Mouse (Mus musculus): ENCODE measurements around the gene Col13a1.

The Col13a1 gene

DNA sequence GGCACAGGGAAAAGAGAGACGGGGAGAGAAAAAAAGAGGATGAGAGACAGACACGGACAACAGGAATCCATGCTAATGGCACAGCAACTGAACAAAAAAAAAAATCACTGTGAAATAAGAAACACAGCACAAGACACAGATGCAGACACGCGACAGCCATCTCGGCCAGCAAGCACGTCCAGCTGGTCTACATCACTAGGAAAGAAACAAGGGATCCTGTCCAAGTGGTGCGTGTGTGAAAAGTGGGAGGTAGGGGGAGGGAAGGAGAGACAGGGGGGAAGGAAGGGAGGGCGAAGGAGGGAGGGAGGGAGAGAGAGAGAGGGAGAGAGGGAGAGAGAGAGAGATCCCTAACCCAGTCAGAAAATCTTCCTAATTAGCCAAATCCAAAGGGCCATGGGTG, 73.6 kb downstream of the Col13a1 start:
- no peak for DNase-seq (ENCODE audit: low read depth, low spot score)

DNA sequence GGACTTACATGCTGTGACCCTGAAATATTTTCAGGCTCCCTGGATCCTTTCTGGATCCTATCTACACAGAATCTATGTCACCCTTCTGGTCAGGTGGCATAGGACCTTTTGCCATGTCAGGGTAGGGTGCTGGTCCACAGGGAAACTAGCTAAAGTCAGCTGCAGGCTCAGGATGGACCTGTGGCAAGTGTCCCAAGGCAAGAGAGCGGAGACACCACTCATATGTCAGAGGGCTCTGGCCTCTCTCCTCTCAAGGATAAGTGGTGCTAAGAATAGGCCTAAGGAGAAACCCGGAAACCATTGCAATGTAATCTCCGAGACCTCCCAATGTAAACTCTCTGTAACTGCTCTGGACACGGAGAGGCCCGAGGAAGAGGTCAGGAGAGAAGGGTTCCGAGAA, 80.8 kb downstream of the Col13a1 start:
- no peak for DNase-seq (ENCODE audit: low read depth, low spot score)

DNA sequence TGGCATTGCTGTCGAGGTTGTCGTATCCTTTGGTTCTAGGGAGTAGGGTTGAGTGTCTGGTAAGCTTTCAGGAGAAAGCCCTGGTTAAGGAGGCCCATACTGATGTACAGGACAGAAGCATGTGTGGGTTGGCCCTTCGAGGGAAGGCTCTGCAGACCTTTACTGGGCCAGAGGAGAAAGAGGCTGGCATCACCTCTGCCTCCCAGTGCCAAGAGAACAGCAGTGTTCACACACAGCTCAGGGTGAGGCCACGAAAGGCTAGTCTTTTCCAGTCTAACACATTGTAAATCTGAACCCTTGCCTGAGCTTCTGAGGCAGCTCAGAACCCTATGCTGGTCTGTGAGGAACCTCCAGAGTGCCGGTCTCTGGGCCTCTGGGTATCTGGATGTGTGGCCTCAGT, 84.3 kb downstream of the Col13a1 start:
- no peak for DNase-seq (ENCODE audit: low read depth, low spot score)

DNA sequence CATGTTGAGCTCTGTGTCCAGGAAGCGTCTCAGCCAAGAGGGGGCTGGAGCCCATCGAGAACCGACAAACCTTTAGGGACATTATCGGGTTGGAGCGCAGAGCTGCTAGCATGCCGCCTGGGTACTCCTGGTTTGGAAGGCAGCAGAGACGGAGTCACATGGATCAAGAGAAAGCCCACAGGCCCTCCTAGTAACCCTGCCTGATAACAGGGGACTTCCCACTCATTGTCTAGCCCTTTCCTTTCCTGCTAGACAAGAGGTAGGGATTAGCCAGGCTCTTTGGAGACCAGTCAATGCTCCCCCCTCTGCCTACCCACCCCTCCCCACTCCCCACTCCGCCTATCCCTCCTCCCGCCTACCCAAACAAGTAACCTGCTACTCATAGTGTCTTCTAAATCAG, 87.8 kb downstream of the Col13a1 start:
- DNase-seq (ENCODE audit: low read depth, low spot score): peak; percentile 40

DNA sequence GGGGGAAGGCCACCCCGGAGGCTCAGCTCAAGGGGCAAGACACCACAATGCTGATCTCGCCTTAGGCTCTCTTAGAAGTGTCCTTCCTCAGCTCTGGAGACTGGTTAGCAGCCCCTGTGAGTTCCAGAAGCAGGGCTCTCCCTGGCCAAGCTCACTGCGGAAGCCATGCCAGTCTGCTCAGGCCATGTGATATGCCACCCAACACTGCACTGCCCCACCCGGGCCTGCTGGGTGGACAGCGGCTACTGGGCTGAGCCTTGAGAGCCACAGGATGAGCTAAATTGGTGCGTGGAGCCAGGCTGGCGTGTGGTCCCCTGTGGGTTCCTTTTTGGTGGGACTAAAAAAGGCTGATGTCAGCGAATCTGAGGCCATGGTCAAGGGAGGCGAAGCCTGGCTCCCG, 88.6 kb downstream of the Col13a1 start:
- no peak for DNase-seq (ENCODE audit: low read depth, low spot score)

DNA sequence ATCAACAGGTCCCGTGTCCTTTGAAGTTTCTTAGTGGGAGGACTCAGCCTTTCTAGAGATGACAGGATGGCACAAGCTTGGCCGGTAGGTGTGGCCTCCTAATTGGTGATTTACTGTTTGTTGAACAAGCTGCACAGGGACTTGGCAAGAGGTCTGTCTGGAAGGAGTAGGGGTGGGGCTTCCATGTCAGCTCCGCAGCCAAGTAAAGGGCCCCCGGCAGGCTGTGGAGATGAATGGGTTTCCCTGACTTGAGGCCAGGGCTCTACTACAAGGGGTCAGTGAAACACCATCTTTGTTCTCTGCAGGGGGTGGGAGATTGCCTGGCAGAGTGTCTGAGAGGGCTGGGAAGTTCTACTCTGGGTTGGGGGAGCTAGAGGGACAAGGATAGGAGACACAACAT, 99.5 kb downstream of the Col13a1 start:
- DNase-seq (ENCODE audit: low read depth, low spot score): peak; percentile 10

DNA sequence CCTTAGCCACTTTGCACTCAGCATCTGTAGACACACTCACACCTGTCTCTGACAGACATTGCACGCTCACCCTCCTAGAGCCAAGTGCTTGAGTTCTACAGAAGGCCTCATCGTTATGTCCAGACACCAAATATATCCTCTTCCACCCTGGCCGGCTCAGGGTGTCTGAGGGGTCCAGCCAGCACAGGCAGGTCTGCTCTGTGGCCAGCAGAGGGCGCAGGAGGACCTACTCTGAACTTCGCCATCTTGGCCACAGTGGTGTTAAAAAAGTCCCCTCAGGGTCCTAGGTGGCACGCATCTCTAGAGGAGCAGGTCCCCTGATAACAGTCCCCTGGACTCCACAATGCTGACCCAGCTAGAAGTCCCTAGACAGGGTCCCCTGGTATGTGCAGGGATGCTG, 101.1 kb downstream of the Col13a1 start:
- peak; percentile 75 for DNase-seq (ENCODE audit: low read depth, low spot score)

DNA sequence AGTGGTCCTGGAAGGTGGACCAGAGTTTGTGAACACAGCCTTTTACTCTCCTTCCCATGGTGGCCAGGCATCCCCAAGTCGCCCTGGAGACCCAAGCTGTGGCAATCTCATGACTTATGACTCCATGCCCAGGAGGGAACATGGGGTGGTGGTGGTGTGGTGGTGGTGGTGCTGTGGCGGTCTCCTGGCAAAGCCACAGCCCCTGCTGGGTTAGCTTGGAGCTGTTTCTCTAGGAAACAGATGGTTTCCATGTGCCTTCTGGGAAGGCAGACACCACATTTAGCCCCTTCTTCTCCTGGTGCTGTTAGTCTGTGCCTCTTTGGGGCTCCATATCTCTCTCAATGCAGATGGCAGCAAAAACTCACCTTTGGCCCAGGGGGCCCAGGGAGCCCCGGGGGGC, 109.1 kb downstream of the Col13a1 start:
- no peak for DNase-seq (ENCODE audit: low read depth, low spot score)

DNA sequence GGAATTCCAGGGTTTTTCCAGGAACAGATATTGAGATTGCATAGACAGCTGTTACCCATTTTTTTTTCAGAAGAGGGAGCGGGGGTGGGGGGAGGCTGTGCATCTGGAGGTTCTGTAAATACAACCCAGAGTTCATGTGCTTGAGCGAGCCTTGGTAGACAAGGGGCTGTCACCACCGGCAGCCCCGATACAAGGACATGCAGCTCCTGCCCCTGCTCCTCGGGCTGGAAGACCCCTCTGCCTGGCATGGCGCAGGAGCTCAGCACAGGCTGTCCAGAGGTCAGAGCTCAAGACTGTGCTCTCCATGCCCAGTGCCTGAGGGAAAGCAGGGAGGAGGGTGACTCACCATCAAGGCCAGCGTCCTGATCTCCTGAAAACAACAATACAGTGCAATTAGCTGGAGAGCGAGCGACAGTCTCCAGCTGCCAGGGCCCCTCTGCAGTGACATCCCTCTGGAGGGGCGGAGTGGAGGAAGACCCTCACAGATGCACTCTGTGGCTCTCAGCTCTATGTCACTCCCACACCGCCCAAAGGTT, 112.8 kb downstream of the Col13a1 start:
- no peak for DNase-seq (ENCODE audit: low read depth, low spot score)

DNA sequence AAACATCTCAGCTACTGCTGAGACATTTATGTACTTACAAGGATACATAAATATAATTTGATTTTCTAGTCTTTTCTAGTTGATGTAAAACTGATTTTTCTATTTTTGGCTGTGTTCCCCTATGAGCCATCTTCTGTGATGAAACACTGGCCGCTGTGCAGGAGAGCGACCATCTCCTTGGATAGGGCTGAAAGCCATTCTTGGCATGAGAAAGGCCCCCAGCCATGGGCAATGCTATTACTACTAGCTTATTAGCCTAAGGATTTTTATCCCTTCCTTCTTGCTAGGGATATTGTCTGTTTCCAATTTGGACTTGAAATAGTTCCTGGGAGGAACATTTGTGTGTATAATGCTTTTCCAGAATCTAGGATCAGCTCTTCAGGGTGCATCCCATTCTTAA, 119.5 kb downstream of the Col13a1 start:
- no peak for DNase-seq (ENCODE audit: low read depth, low spot score)

DNA sequence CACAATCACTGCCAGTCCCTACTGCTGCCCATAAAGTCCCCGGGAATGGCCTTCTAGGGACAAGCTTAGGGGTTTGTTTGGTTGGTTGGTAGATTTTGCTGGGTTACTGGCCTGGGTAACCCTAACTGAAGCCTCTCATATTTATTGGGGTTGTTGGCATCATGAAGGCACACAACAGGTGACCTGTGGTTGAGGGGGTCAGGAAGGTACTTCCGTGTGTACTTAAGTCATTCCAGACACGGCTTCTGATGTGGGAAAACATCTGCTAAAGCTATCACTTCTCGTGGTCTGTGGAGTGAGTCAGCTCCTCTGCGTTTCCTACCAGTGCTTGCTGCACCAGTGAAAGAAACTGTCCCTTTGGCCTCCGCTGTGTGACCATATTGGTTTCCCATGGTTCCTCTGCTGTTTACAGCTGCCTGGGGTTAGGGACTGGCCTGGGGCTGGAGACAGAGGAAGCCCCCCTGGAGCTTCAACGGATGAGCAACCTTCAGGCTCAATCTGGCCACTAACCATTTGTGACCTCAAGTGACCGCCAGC, 123.7 kb downstream of the Col13a1 start:
- no peak for DNase-seq (ENCODE audit: low read depth, low spot score)

DNA sequence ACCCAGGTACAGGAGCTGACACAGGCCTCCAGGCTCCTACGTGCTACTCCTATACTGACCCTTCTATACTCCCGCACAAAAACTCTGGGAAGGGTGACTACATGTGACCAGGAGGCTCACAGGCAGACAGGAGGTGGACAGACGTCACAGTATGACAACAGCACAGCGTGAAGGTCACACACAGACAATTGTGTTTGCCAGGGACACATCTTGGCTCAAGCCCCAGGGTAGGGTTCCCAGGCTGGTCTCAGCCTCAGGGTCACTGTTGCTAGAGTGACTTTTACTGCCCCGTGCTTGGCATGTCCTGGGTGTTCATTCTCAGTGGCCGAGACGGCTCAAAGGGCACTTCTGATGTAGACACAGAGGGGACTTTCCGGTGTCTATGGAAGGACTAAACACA, 126.1 kb downstream of the Col13a1 start:
- no peak for DNase-seq (ENCODE audit: low read depth, low spot score)

DNA sequence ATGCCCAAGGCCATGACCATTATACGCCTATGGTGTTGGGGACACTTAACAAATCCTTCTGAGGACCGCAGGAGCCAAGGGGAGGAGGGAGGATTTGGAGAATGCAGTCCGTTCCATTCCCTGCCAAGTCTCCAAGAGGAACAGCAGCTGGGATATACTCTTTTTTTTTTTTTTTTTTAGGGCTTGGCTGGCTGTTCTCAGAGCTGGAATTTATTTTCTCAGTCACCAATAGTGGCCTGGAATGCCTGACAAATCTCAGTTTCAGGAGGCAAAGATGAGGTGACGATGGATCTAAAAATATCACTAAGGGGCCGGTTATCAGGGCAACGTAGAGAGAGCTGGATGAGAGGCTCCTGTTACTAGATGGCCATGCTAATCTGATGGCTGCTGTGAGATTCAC, 130.4 kb downstream of the Col13a1 start:
- no peak for DNase-seq (ENCODE audit: low read depth, low spot score)

DNA sequence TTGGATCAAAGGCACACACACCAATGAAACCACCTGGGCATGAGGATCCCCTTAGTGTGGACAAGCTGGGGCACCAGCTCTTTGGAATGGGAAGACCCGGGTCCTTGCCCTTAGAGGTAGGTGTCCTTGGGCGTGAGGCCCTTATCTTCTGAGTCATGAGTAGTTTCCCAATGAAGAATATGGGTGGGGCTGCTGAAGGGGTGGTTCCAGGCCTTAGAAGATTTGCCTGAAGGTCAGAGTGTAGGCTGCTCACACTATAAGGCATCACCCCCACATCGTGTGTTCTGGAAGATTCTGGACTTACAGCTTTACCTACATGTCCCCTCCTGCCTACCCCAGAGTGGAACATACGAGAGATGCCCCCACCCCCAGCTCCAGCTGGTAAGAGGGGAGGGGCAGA, 133.4 kb downstream of the Col13a1 start:
- DNase-seq (ENCODE audit: low read depth, low spot score): no peak

DNA sequence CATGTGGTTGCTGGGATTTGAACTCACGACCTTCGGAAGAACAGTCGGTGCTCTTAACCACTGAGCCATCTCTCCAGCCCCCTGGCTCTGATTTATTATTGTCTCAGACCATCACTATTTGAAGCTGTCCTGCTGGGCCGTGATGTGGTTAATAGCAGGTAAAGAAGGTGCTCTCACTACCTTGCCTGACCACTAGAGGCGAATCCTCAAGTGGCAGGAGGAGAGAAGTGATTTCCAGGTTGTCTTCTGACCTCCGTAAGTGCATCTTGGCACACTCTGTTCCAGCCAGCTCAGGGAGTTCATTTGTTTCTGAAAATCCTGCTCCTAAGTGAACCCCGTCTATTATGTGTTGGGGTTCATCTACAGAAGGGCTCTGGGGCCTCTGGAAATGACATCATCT, 134.4 kb downstream of the Col13a1 start:
- peak; percentile 65 for DNase-seq (ENCODE audit: low read depth, low spot score)

DNA sequence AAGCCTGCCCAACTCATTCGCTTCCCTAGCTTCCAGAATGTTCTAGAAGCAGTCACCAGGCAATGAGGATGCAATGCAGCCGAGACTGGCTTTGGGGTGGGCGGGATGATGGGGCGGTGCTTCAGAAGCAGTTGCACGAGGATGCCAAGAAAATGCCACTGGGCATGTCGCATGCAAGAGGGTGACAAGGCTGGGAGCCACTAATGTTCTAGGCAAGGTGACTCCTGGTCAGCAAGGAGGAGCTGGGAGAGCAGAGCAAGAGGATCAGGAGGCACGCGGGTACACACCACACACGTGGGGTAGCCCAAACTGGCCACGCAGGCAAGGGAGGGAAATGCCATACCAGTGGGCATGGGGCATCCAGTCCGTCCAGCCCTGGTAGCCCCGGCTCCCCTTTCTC, 136.6 kb downstream of the Col13a1 start:
- DNase-seq (ENCODE audit: low read depth, low spot score): no peak

DNA sequence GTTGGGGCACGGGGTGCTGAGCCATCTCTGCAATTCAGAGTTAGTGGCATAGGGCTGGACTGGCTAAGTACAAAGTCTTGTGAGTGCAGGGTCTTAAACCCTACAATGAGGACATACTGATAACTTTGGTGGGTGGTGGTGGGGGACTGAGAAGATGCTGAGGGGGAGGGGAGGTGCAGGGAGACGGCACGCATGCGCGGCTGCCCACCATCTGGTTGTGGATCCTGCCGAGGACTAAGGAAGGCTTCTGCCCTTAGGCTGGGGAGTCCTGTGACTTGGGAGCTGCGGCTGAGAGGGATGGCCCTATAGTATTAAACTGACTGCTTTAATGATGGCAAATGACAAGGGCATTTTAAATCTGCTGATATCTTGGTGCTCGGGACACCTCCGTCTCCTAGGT, 139.6 kb downstream of the Col13a1 start:
- DNase-seq (ENCODE audit: low read depth, low spot score): no peak

DNA sequence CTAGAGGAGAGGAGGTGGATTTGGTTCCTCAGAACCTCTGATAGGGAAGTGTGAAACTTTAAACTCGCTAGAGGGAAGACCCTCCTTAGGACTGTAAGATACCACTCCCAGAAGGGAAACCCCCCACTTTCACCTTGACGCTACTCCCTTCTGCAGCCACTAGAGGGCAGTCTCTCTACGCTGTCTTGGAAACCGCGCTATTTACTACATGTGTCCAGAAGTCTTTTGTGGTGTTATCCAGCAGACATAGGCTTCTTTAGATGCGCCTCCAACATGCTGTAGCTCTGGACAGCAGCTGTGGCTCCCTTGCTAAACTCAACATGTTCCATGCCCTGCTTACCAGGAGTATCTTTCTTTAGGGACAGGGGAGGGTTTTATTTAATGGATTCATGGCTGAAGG, 140.1 kb downstream of the Col13a1 start:
- peak; percentile 83 for DNase-seq (ENCODE audit: low read depth, low spot score)

DNA sequence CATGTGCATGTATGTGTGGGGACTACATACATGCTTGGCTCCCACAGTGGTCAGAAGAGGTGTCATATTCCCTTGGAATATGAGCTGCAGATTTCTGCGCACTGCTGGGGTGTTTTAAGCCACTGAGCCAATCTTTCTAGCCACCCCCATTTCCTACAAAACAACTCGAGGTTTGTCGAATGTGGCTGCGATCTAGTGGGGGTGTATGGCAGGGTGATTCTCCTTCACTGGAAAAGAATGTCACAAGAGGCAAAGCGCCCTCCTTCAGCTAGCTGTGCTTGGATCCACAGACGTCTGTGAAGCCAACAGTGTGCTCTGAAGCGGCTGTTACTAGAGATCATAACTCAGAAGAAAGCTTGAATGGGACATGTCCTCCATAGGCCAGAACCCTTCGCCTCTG, 141.6 kb downstream of the Col13a1 start:
- DNase-seq (ENCODE audit: low read depth, low spot score): no peak

DNA sequence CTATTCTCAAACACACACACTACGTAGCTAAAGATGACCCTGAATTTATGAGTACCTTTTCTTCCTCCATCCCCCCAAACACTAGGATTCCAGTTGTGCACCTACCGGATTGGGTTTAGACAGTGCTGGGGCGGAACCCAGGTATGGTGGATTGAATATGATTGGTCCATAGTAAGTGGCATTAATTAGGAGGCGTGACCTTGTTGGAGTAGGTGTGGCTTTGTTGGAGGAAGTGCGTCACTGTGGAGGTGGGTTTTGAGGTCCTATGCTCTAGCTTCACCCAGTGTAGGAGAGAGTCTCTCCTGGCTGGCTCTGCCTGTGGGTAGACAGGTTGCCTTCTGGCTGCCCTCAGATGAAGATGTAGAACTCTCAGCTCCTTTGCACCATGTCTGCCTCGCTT, 144.6 kb downstream of the Col13a1 start:
- DNase-seq (ENCODE audit: low read depth, low spot score): peak; percentile 56

DNA sequence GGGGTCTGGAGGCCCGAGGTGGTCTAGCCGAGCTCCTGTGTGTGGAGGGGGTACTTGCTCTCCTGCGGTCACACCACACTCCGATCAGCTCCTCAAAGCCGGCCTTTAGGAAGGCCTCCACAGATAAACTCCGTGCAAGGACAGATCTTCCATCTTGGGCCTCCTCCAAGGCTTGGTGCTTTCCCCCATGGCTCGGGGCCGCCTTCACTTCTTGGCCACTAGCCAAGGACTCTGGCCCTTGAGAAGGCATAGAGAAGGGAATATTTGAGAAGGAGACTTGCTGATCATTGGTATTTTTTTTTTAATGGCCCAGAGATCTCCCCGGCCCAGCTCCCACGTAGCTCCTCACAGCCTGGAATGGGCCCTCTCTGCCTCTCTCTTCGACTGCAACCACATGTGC, 146.2 kb downstream of the Col13a1 start:
- no peak for DNase-seq (ENCODE audit: low read depth, low spot score)

DNA sequence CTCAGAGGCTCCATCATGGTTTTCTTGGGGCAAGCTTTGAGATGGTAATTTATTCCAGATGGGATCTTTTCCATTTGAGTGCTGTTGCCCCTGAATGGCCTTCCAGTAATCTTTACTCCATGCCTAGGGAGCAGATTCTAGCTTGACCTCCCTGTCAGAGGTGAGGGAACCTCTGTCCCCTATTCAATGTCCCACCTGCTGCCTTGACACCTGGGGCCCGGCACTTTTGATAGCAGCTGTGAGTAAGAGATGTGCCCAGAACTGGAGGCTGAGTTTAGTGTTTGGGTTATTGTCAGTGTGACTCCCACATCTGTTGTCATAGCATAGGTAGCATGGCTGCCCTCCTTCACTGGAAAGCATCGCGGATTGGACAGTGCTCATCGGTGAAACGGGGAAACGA, 147.2 kb downstream of the Col13a1 start:
- peak; percentile 72 for DNase-seq (ENCODE audit: low read depth, low spot score)

DNA sequence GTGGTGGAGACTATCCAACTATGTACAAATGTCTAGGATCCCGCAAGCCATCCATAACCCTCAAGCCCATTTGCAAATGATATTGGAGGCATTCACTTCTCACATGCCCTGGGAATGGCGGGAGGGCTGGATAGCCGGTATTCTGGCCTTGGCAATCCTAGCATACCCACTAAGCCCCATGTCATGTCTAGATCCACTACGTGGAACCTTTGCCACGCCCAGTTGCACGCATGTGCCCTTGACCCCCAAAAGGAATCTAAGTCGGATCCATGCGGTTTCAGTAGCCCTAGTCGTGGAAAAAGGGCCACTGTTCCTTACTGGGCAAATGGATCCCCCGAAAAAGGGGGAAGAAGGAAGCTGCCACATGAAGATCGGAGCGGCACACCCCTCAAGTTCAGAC, 147.7 kb downstream of the Col13a1 start:
- DNase-seq (ENCODE audit: low read depth, low spot score): peak; percentile 81

DNA sequence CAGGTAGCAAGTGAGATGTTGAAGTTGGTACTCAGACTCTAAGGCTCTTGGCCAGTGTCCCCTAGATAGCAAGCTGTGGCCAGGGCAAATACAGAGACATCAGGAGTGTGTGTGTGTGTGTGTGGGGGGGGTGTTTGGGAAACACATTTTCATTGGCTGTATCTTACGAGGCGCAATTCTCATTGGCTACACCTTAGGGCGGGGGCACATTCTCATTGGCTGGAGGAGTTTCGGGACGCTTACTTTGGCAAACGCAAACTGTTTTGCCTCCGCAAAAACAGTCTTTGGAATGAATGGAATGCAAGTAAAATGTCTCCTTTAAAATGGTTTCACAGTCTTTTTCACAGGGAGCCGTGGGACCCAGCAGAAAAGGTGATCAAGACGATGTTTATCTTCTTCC, 148.1 kb downstream of the Col13a1 start:
- DNase-seq (ENCODE audit: low read depth, low spot score): peak; percentile 92
